Mouse (Mus musculus) E14TG2a.4 (cell line): Measurements from ENCODE around the gene Eral1.

Experiments used
- H3K27me3 ChIP-seq: 2 replicates; pipeline ENCODE4 v1.6.1; 2014; ENCODE audit warnings: low read length, control low read depth; ENCODE audit not compliant: insufficient read depth
- H3K36me3 ChIP-seq: 2 replicates; pipeline ENCODE4 v1.6.1; 2014; ENCODE audit warnings: low read length, control low read depth; ENCODE audit not compliant: insufficient read depth
- H3K4me1 ChIP-seq: replicated peaks from 2 replicates; pipeline ENCODE4 v1.6.1; 2014; ENCODE audit warnings: low read depth, low read length, control low read depth
- H3K4me3 ChIP-seq: replicated peaks from 2 replicates; pipeline ENCODE4 v1.5.1; 2014; ENCODE audit warnings: mild to moderate bottlenecking, low read length
- H3K9me3 ChIP-seq: 2 replicates; pipeline ENCODE4 v1.6.1; 2014; ENCODE audit warnings: low read length, control low read depth
- CTCF ChIP-seq: conservative IDR thresholded peaks from 2 replicates; pipeline ENCODE4 v1.5.1; 2014; ENCODE audit warnings: low read length
- NANOG ChIP-seq: IDR thresholded peaks from 2 replicates; pipeline ENCODE4 v1.6.1; 2014; ENCODE audit warnings: borderline replicate concordance, low read length, mixed read lengths
- POU5F1 ChIP-seq: IDR thresholded peaks from 2 replicates; pipeline ENCODE4 v1.6.1; 2014; ENCODE audit warnings: low read length, borderline replicate concordance

The Eral1 gene

DNA sequence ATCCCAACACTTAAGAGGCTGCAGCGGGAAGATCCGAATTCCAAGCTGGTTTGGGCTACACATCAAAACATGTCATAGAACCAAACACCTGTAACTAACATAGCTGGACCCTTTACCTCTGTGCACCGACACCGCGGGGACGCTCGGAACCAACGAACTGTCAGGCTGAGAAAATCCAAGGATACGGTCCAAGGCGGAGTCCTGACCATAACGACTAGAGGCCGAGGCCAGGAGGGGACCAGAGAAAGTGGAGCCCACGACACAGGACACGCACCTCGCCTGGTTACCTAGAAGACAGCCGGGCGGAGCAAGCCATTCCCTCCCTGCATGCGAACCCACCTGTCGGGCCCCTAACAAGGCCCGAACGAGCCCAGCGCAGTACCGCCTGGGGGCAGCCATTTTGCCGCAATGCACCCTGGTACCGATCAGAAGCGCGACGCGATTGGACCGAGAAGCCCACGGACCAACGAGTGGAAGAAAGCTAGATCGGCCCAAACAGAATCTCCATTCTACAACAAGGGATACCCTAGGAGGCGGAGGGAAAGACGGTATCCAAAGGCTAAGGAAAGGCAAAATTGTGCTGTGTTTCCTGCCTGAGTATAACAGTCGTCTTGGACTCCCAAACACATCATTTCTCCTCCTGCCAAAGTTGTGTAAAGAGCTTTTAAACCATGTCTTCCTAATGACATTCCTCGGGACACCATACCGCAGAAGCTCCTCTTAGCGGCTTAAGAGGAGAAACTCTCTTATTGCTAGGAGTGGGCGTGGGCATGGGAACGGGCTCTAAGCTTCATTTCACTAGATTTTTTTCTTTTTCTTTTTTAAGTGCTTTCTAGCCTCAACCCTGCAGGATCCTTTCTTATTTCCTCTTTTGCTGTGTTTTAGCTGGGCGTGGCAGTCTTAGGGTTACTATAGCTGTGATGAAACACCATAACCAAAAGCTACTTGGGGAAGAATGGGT, at the start of gene Eral1:
Gene Eral1 (minus strand): TSS at position 423 of the 961 bp plus-strand sequence.
- H3K36me3 ChIP-seq, result peaks cover 30% of the 10 kb centered on the region
- TF ChIP-seq POU5F1 (no peak), CTCF (no peak), NANOG (no peak; the same call in 1 of the 2 replicates)
- no peaks in the 10 kb centered on the region for H3K27me3 ChIP-seq
- no peaks in the 10 kb centered on the region for H3K9me3 ChIP-seq
- H3K4me3 ChIP-seq, result peak within 1 kb of the TSS; percentile 94
- H3K4me1 ChIP-seq, result peaks cover 25% of the 10 kb centered on the region

- Histone ChIP-seq H3K4me1 (peaks cover 49% of the 10 kb centered on the region), H3K9me3 (no peaks in the 10 kb centered on the region), H3K4me3 (no peak overlapping the region), H3K36me3 (peaks cover 31% of the 10 kb centered on the region), H3K27me3 (no peaks in the 10 kb centered on the region)
- no peak for TF ChIP-seq POU5F1
- no peak for TF ChIP-seq CTCF
- no peak for TF ChIP-seq NANOG
Measured at GRCm38 (mm10) chr11:78129458-78129857, 49.3 kb upstream of the Eral1 start.

DNA sequence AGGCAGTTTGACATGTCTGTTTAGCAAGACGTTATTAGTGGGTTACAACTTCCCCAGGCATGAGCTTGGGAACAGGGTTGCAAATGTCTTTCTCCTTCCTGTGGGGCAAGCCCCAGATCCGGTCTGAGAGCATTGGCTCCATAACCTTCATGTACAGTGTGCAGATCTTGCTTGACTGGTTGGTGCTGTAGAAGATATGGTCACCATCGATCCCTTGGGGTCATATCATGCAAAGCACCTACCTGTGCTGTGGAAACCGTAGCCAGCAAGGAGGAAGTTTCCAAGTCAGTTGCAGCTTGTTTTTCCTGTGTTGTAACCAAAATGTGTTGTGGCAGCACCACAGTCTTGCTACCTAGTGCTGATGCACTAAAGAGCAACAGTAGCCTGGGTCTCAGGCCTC, 46.6 kb upstream of the Eral1 start:
- H3K27me3 ChIP-seq, result no peaks in the 10 kb centered on the region
- no peaks in the 10 kb centered on the region for H3K9me3 ChIP-seq
- H3K4me3 ChIP-seq, result no peak overlapping the region
- peaks cover 48% of the 10 kb centered on the region for H3K4me1 ChIP-seq
- H3K36me3 ChIP-seq, result peaks cover 28% of the 10 kb centered on the region
- TF ChIP-seq NANOG (no peak), CTCF (no peak), POU5F1 (no peak)

DNA sequence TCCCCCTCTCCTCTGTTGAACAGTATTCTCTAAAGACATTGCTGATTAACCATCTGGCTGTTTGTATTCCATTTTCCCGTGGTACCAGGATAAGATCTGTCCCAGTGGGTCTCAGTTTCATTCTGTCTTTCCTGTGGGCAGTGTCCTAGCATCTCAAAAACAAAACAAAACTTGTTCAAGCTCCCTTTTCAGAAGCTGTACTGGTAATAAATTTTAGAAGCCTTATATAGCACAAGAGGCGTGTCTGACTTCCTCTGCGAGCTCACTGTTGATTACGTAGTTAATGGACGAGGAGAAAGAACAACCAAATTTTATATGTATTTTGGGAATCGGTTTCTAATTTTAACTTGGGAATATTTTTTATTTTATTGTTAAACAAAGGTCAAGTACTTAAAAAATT, 45.5 kb upstream of the Eral1 start:
- Histone ChIP-seq H3K36me3 (peaks cover 20% of the 10 kb centered on the region; the same call in 1 of the 2 replicates), H3K9me3 (no peaks in the 10 kb centered on the region), H3K4me1 (peaks cover 51% of the 10 kb centered on the region), H3K27me3 (no peaks in the 10 kb centered on the region), H3K4me3 (no peak overlapping the region)
- TF ChIP-seq NANOG, result no peak
- TF ChIP-seq POU5F1, result no peak
- no peak for TF ChIP-seq CTCF

DNA sequence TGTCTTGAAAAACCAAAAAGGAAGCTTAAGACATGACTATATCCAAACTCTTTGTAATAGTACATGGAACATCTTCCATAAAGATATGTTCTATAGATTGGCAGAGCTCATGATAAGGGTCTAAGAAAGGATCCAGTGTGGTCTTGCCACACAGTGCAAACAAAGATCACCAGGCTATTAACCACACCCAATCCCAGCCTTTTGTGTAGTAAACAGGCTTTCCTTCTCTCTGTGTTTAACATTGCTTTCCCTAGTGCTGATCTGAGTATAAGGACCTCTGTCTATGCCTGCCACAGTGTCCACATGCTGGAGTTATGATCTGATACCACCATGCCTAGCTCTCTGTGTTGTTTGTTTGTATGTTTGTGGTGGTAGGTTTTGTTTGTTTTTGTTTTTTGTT, 43.6 kb upstream of the Eral1 start:
- Histone ChIP-seq H3K9me3 (no peaks in the 10 kb centered on the region), H3K36me3 (peaks cover 13% of the 10 kb centered on the region; the same call in 1 of the 2 replicates), H3K4me3 (no peak overlapping the region), H3K27me3 (no peaks in the 10 kb centered on the region), H3K4me1 (peaks cover 58% of the 10 kb centered on the region)
- TF ChIP-seq NANOG (peak; percentile 20; the same call in 1 of the 2 replicates), CTCF (no peak)

DNA sequence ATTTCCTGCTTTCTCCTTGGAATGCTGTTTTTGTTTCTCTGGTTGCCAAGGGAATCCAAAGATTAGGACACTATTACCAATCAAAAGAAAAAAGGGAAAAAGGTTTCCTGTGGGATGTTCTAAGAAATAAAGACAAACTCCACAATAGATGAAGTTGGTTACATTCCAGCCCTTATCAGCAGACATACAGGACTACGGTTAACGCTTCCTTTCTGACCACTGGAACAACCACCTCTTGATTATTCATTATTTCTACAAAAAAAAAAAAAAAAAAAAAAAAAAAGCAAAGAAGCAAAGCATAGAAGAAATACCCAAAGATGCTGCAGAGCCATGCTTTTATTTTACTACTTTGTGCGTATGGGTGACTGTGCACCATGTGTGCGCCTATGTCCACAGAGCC, 42.6 kb upstream of the Eral1 start:
- Histone ChIP-seq H3K9me3 (no peaks in the 10 kb centered on the region), H3K27me3 (no peaks in the 10 kb centered on the region), H3K4me1 (peaks cover 58% of the 10 kb centered on the region), H3K36me3 (peaks cover 11% of the 10 kb centered on the region; the same call in 1 of the 2 replicates), H3K4me3 (no peak overlapping the region)
- no peak for TF ChIP-seq CTCF
- no peak for TF ChIP-seq NANOG

GRCm38 (mm10) chr11:78121176-78121575, 41.0 kb upstream of the Eral1 start:
- H3K4me1 ChIP-seq, result peaks cover 51% of the 10 kb centered on the region

GRCm38 (mm10) chr11:78119898-78120297, 39.7 kb upstream of the Eral1 start:
- Histone ChIP-seq H3K9me3 (no peaks in the 10 kb centered on the region), H3K4me3 (no peak overlapping the region), H3K4me1 (peaks cover 46% of the 10 kb centered on the region), H3K36me3 (no peaks in the 10 kb centered on the region), H3K27me3 (no peaks in the 10 kb centered on the region)
- TF ChIP-seq CTCF, result no peak
- no peak for TF ChIP-seq NANOG

More at GRCm38 (mm10) chr11:78121176-78121575, 41.0 kb upstream of the Eral1 start:
- no peak overlapping the region for H3K4me3 ChIP-seq
- TF ChIP-seq NANOG, result no peak
- no peak for TF ChIP-seq CTCF
- no peak for TF ChIP-seq POU5F1
- no peaks in the 10 kb centered on the region for H3K27me3 ChIP-seq
- no peaks in the 10 kb centered on the region for H3K9me3 ChIP-seq
- no peaks in the 10 kb centered on the region for H3K36me3 ChIP-seq

DNA sequence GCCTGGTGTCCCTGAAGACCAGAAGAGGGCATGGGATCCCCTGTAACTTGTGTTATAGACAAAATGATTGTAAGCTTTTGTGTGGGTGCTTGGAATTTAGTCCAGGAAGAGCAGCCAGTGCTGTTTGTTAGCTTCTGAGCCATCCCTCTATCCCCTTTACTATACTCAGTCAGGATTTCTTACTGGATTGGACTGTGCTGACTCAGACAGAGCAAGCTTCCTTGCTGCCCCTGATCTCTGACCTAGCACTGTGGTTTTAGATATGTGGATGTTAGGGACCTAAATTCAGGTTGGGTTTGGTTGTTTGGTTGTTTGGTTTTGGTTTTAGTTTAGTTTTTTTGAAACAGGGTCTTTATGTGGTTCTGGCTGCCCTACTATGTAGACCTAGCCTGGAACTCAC, 38.3 kb upstream of the Eral1 start:
- Histone ChIP-seq H3K4me1 (peaks cover 47% of the 10 kb centered on the region), H3K27me3 (no peaks in the 10 kb centered on the region), H3K36me3 (no peaks in the 10 kb centered on the region), H3K4me3 (no peak overlapping the region), H3K9me3 (no peaks in the 10 kb centered on the region)
- no peak for TF ChIP-seq CTCF
- no peak for TF ChIP-seq POU5F1
- no peak for TF ChIP-seq NANOG
